Mouse (Mus musculus): Measurements from ENCODE around the gene Pdgfc. TPM values are rescaled to one million over a fixed set of nuclear protein-coding genes. Genes with fewer than 3 reads are reported as not detected.

Gene Pdgfc
- polyA plus RNA-seq, 1 experiment from 2014 or later: 6.7 TPM

- Histone ChIP-seq H3K9ac (ENCODE audit: low read depth, low read length) (no peak overlapping the region), H3K4me1 (ENCODE audit: control insufficient read depth, insufficient read depth, low read depth, low read length) (no peaks in the 10 kb centered on the region), H3K27ac (ENCODE audit: low read depth, low read length) (no peak overlapping the region), H3K36me3 (ENCODE audit: control insufficient read depth, insufficient read depth, low read length) (no peaks in the 10 kb centered on the region), H3K9me3 (ENCODE audit: control insufficient read depth, low read length) (no peaks in the 10 kb centered on the region), H3K27me3 (replicated peaks; ENCODE audit: control insufficient read depth, insufficient read depth, low read length) (no peaks in the 10 kb centered on the region), H3K4me2 (ENCODE audit: low read length) (no peak overlapping the region), H3K4me3 (ENCODE audit: low read length) (no peak overlapping the region)
- ATAC-seq: no peak
Measured at GRCm38 (mm10) chr3:81160457-81161165, 124.4 kb downstream of the Pdgfc start.

GRCm38 (mm10) chr3:81162129-81162528, 125.9 kb downstream of the Pdgfc start:
- H3K4me3 ChIP-seq (ENCODE audit: low read length): no peak overlapping the region
- 95% methylated on average over 4 of the region's 4 CpGs for WGBS
- no peak overlapping the region for H3K9ac ChIP-seq (ENCODE audit: low read depth, low read length)
- no peak overlapping the region for H3K27ac ChIP-seq (ENCODE audit: low read depth, low read length)
- H3K36me3 ChIP-seq (ENCODE audit: control insufficient read depth, insufficient read depth, low read length): no peaks in the 10 kb centered on the region
- ATAC-seq: no peak
- no peak overlapping the region for H3K4me2 ChIP-seq (ENCODE audit: low read length)
- H3K4me1 ChIP-seq (ENCODE audit: control insufficient read depth, insufficient read depth, low read depth, low read length): no peaks in the 10 kb centered on the region
- H3K27me3 ChIP-seq (replicated peaks; ENCODE audit: control insufficient read depth, insufficient read depth, low read length): no peaks in the 10 kb centered on the region
- no peaks in the 10 kb centered on the region for H3K9me3 ChIP-seq (ENCODE audit: control insufficient read depth, low read length)

- Histone ChIP-seq H3K4me1 (ENCODE audit: control insufficient read depth, insufficient read depth, low read depth, low read length) (no peaks in the 10 kb centered on the region), H3K9me3 (ENCODE audit: control insufficient read depth, low read length) (no peaks in the 10 kb centered on the region), H3K4me2 (ENCODE audit: low read length) (no peak overlapping the region), H3K27me3 (replicated peaks; ENCODE audit: control insufficient read depth, insufficient read depth, low read length) (no peaks in the 10 kb centered on the region), H3K9ac (ENCODE audit: low read depth, low read length) (no peak overlapping the region), H3K4me3 (ENCODE audit: low read length) (no peak overlapping the region), H3K36me3 (ENCODE audit: control insufficient read depth, insufficient read depth, low read length) (no peaks in the 10 kb centered on the region), H3K27ac (ENCODE audit: low read depth, low read length) (no peak overlapping the region)
- 93% methylated on average over 5 of the region's 5 CpGs for WGBS
- ATAC-seq: no peak
Measured at GRCm38 (mm10) chr3:81164091-81164490, 127.9 kb downstream of the Pdgfc start.

GRCm38 (mm10) chr3:81170073-81170809, 134.0 kb downstream of the Pdgfc start:
- Histone ChIP-seq H3K9me3 (ENCODE audit: control insufficient read depth, low read length) (no peaks in the 10 kb centered on the region), H3K4me3 (ENCODE audit: low read length) (no peak overlapping the region), H3K4me1 (ENCODE audit: control insufficient read depth, insufficient read depth, low read depth, low read length) (no peaks in the 10 kb centered on the region), H3K27ac (ENCODE audit: low read depth, low read length) (no peak overlapping the region), H3K36me3 (ENCODE audit: control insufficient read depth, insufficient read depth, low read length) (no peaks in the 10 kb centered on the region), H3K27me3 (replicated peaks; ENCODE audit: control insufficient read depth, insufficient read depth, low read length) (no peaks in the 10 kb centered on the region), H3K9ac (ENCODE audit: low read depth, low read length) (no peak overlapping the region), H3K4me2 (ENCODE audit: low read length) (no peak overlapping the region)
- no peak for ATAC-seq
- WGBS: 64% methylated on average over 4 of the region's 4 CpGs

GRCm38 (mm10) chr3:81174832-81175231, 138.6 kb downstream of the Pdgfc start:
- no peaks in the 10 kb centered on the region for H3K4me1 ChIP-seq (ENCODE audit: control insufficient read depth, insufficient read depth, low read depth, low read length)
- WGBS: 90% methylated on average over 3 of the region's 3 CpGs
- no peaks in the 10 kb centered on the region for H3K36me3 ChIP-seq (ENCODE audit: control insufficient read depth, insufficient read depth, low read length)
- H3K9ac ChIP-seq (ENCODE audit: low read depth, low read length): no peak overlapping the region
- no peak overlapping the region for H3K4me3 ChIP-seq (ENCODE audit: low read length)
- no peaks in the 10 kb centered on the region for H3K27me3 ChIP-seq (replicated peaks; ENCODE audit: control insufficient read depth, insufficient read depth, low read length)
- no peak overlapping the region for H3K4me2 ChIP-seq (ENCODE audit: low read length)
- H3K9me3 ChIP-seq (ENCODE audit: control insufficient read depth, low read length): no peaks in the 10 kb centered on the region
- no peak for ATAC-seq
- no peak overlapping the region for H3K27ac ChIP-seq (ENCODE audit: low read depth, low read length)

- Histone ChIP-seq H3K27me3 (replicated peaks; ENCODE audit: control insufficient read depth, insufficient read depth, low read length) (no peaks in the 10 kb centered on the region), H3K4me2 (ENCODE audit: low read length) (no peak overlapping the region), H3K9me3 (ENCODE audit: control insufficient read depth, low read length) (no peaks in the 10 kb centered on the region), H3K4me1 (ENCODE audit: control insufficient read depth, insufficient read depth, low read depth, low read length) (no peaks in the 10 kb centered on the region), H3K9ac (ENCODE audit: low read depth, low read length) (no peak overlapping the region), H3K4me3 (ENCODE audit: low read length) (no peak overlapping the region), H3K36me3 (ENCODE audit: control insufficient read depth, insufficient read depth, low read length) (no peaks in the 10 kb centered on the region), H3K27ac (ENCODE audit: low read depth, low read length) (no peak overlapping the region)
- 56% methylated on average over 1 of the region's 1 CpGs for WGBS
- peak; percentile 80 for ATAC-seq
Measured at GRCm38 (mm10) chr3:81181319-81182013, 145.2 kb downstream of the Pdgfc start.

GRCm38 (mm10) chr3:81196937-81197336, 160.7 kb downstream of the Pdgfc start:
- H3K9me3 ChIP-seq (ENCODE audit: control insufficient read depth, low read length): no peaks in the 10 kb centered on the region
- H3K4me2 ChIP-seq (ENCODE audit: low read length): no peak overlapping the region
- no peak for ATAC-seq
- no peaks in the 10 kb centered on the region for H3K4me1 ChIP-seq (ENCODE audit: control insufficient read depth, insufficient read depth, low read depth, low read length)
- WGBS: 63% methylated on average over 2 of the region's 2 CpGs
- no peaks in the 10 kb centered on the region for H3K27me3 ChIP-seq (replicated peaks; ENCODE audit: control insufficient read depth, insufficient read depth, low read length)
- H3K9ac ChIP-seq (ENCODE audit: low read depth, low read length): no peak overlapping the region
- no peak overlapping the region for H3K27ac ChIP-seq (ENCODE audit: low read depth, low read length)
- no peak overlapping the region for H3K4me3 ChIP-seq (ENCODE audit: low read length)
- H3K36me3 ChIP-seq (ENCODE audit: control insufficient read depth, insufficient read depth, low read length): no peaks in the 10 kb centered on the region

- Histone ChIP-seq H3K27me3 (replicated peaks; ENCODE audit: control insufficient read depth, insufficient read depth, low read length) (no peaks in the 10 kb centered on the region), H3K36me3 (ENCODE audit: control insufficient read depth, insufficient read depth, low read length) (no peaks in the 10 kb centered on the region), H3K9me3 (ENCODE audit: control insufficient read depth, low read length) (no peaks in the 10 kb centered on the region), H3K9ac (ENCODE audit: low read depth, low read length) (no peak overlapping the region), H3K4me2 (ENCODE audit: low read length) (no peak overlapping the region), H3K27ac (ENCODE audit: low read depth, low read length) (no peak overlapping the region), H3K4me3 (ENCODE audit: low read length) (no peak overlapping the region), H3K4me1 (ENCODE audit: control insufficient read depth, insufficient read depth, low read depth, low read length) (no peaks in the 10 kb centered on the region)
- ATAC-seq: no peak
- WGBS: 83% methylated on average over 4 of the region's 4 CpGs
Measured at GRCm38 (mm10) chr3:81197644-81198043, 161.4 kb downstream of the Pdgfc start.

GRCm38 (mm10) chr3:81200647-81201046, 164.4 kb downstream of the Pdgfc start:
- no peaks in the 10 kb centered on the region for H3K9me3 ChIP-seq (ENCODE audit: control insufficient read depth, low read length)
- no peak overlapping the region for H3K4me2 ChIP-seq (ENCODE audit: low read length)
- H3K27me3 ChIP-seq (replicated peaks; ENCODE audit: control insufficient read depth, insufficient read depth, low read length): no peaks in the 10 kb centered on the region
- no peaks in the 10 kb centered on the region for H3K4me1 ChIP-seq (ENCODE audit: control insufficient read depth, insufficient read depth, low read depth, low read length)
- no peaks in the 10 kb centered on the region for H3K36me3 ChIP-seq (ENCODE audit: control insufficient read depth, insufficient read depth, low read length)
- no peak overlapping the region for H3K27ac ChIP-seq (ENCODE audit: low read depth, low read length)
- no peak overlapping the region for H3K9ac ChIP-seq (ENCODE audit: low read depth, low read length)
- WGBS: 78% methylated on average over 8 of the region's 8 CpGs
- H3K4me3 ChIP-seq (ENCODE audit: low read length): no peak overlapping the region
- no peak for ATAC-seq
